Mouse (Mus musculus): Measurements from ENCODE around the gene Pts. TPM values are rescaled to one million over a fixed set of nuclear protein-coding genes. Genes with fewer than 3 reads are reported as not detected.

Pts gene
- total RNA-seq (2012; rRNA removed): 35.3 and 37.9 TPM in 2 replicates
- total RNA-seq (2014; rRNA removed): 89.4 and 91.8 TPM in 2 replicates
- polyA plus RNA-seq (2012; ENCODE audit: insufficient read length, low read depth): 35.4 and 37.7 TPM in 2 replicates

GRCm38 (mm10) chr9:50528293-50528892 lies at the start of gene Pts:
Pts (minus strand) TSS chr9:50528724.
- Histone ChIP-seq H3K9ac (ENCODE audit: insufficient read depth, low read depth) (peak within 1 kb of the TSS; percentile 85), H3K4me2 (ENCODE audit: insufficient read depth, low read depth, poor library complexity, severe bottlenecking) (peak within 1 kb of the TSS; percentile 66), H3K9me3 (replicated peaks; ENCODE audit: low read length) (no peaks in the 10 kb centered on the region), H3K27me3 (replicated peaks) (no peaks in the 10 kb centered on the region), H3K36me3 (replicated peaks in 1 of 2; ENCODE audit: control insufficient read depth in 1 of 2, insufficient read depth in 1 of 2, low read length in 1 of 2) (peaks cover 14 to 28% of the 10 kb centered on the region in 2 experiments), H3K27ac (ENCODE audit: insufficient read depth, low read depth) (peak within 1 kb of the TSS; percentile 77), H3K79me2 (replicated peaks; ENCODE audit: control insufficient read depth, extremely low read depth, insufficient read depth, poor library complexity, severe bottlenecking) (no peaks in the 10 kb centered on the region), H3K4me1 (ENCODE audit: control insufficient read depth in 1 of 2, insufficient read depth in 2 of 2) (peaks cover 15 to 57% of the 10 kb centered on the region in 2 experiments), H3K4me3 (replicated peaks in 1 of 3; ENCODE audit: low read depth in 2 of 3, low read length in 2 of 3, poor library complexity in 1 of 3) (peak within 1 kb of the TSS; percentile 54 to 97 (median 80))
- dilution Hi-C loops (cut with MboI; ENCODE audit: extremely low pct_ligation_motif_present, extremely low pct_unique_long_range_greater_than_20kb, low sequenced_read_pairs): no loop called here
- in situ Hi-C loops (cut with MboI; ENCODE audit: low pct_ligation_motif_present, low pct_unique_long_range_greater_than_20kb, low sequenced_read_pairs): loop anchor here (5.0 to 25.0 kb wide), 3 partner anchors 61 to 991 kb away; no protein-coding TSS in a partner anchor
- peak; percentile 97 for DNase-seq (ENCODE audit: extremely low read depth)
- TF ChIP-seq SMC3 (IDR thresholded peaks at IDR 0.05; ENCODE audit: low read depth, low read length) (peak; percentile 86), NRF1 (IDR thresholded peaks at IDR 0.05; ENCODE audit: low read depth, low read length) (peak; percentile 98), JUND (conservative IDR thresholded peaks at IDR 0.05; ENCODE audit: low read depth, low read length) (no peak; the same call in 1 of the 2 replicates), IRF4 (IDR thresholded peaks at IDR 0.05; ENCODE audit: low read depth, low read length) (no peak), TBP (conservative IDR thresholded peaks at IDR 0.05; ENCODE audit: low read depth, low read length) (0 out of 2 replicates have a peak, but pooled peaks have one; percentile 58), RCOR1 (conservative IDR thresholded peaks at IDR 0.05; ENCODE audit: low read depth, low read length) (no peak), USF1 (IDR thresholded peaks at IDR 0.05; ENCODE audit: low read depth, low read length) (no peak; the same call in 1 of the 2 replicates), RAD21 (IDR thresholded peaks at IDR 0.05; ENCODE audit: low read depth, low read length) (peak; percentile 72), EP300 (IDR thresholded peaks at IDR 0.05; ENCODE audit: low read length) (no peak), UBTF (IDR thresholded peaks at IDR 0.05; ENCODE audit: low read depth, low read length) (no peak), KAT2A (IDR thresholded peaks at IDR 0.05; ENCODE audit: insufficient replicate concordance, low read length) (no peak; the same call in 1 of the 2 replicates), TCF12 (IDR thresholded peaks at IDR 0.05; ENCODE audit: low read depth, low read length) (0 out of 2 replicates have a peak, but pooled peaks have one; percentile 33), ZNF384 (IDR thresholded peaks at IDR 0.05; ENCODE audit: low read depth, low read length) (no peak), ZKSCAN1 (IDR thresholded peaks at IDR 0.05; ENCODE audit: borderline replicate concordance, low read depth, low read length) (no peak), MXI1 (IDR thresholded peaks at IDR 0.05; ENCODE audit: low read depth, low read length) (peak; percentile 86), MEF2A (IDR thresholded peaks at IDR 0.05; ENCODE audit: borderline replicate concordance, low read depth, low read length) (no peak), PAX5 (IDR thresholded peaks at IDR 0.05; ENCODE audit: low read length) (no peak), POLR2A (IDR thresholded peaks at IDR 0.05; ENCODE audit: low read depth, low read length) (peak; percentile 97), JUN (IDR thresholded peaks at IDR 0.05; ENCODE audit: insufficient read depth, low read depth, low read length) (no peak), ZC3H11A (IDR thresholded peaks at IDR 0.05; ENCODE audit: low read depth, low read length) (no peak; the same call in 1 of the 2 replicates), GABPA (IDR thresholded peaks at IDR 0.05; ENCODE audit: insufficient replicate concordance, low read depth, low read length) (no peak), MAZ (IDR thresholded peaks at IDR 0.05; ENCODE audit: low read depth, low read length) (peak; percentile 48; the same call in 1 of the 2 replicates), CHD2 (IDR thresholded peaks at IDR 0.05; ENCODE audit: low read length) (no peak), CHD1 (IDR thresholded peaks at IDR 0.05; ENCODE audit: low read depth, low read length) (no peak), HCFC1 (IDR thresholded peaks at IDR 0.05; ENCODE audit: low read depth, low read length) (peak; percentile 81), USF2 (conservative IDR thresholded peaks at IDR 0.05; ENCODE audit: low read depth, low read length) (no peak), MYC (IDR thresholded peaks at IDR 0.05; ENCODE audit: low read depth, low read length) (peak; percentile 60), CTCF (conservative IDR thresholded peaks at IDR 0.05 in 1 of 2, IDR thresholded peaks at IDR 0.05 in 1 of 2; ENCODE audit: low read depth in 2 of 2, low read length in 2 of 2) (peak; percentile 62 to 92; a peak in 3 of 4 replicates), BHLHE40 (IDR thresholded peaks at IDR 0.05; ENCODE audit: low read depth, low read length) (peak; percentile 40), MAFK (IDR thresholded peaks at IDR 0.05; ENCODE audit: insufficient replicate concordance, low read length) (0 out of 2 replicates have a peak, but pooled peaks have one; percentile 23), MAX (IDR thresholded peaks at IDR 0.05; ENCODE audit: low read length) (peak; percentile 77), SIN3A (IDR thresholded peaks at IDR 0.05; ENCODE audit: low read length) (peak; percentile 13; the same call in 1 of the 2 replicates), NELFE (IDR thresholded peaks at IDR 0.05; ENCODE audit: low read depth, low read length) (peak; percentile 97), ZMIZ1 (IDR thresholded peaks at IDR 0.05; ENCODE audit: low read depth, low read length) (peak; percentile 75; the same call in 1 of the 2 replicates), ELF1 (IDR thresholded peaks at IDR 0.05; ENCODE audit: low read depth, low read length) (peak; percentile 99), E2F4 (IDR thresholded peaks at IDR 0.05; ENCODE audit: insufficient replicate concordance, low read depth, low read length) (no peak), POLR2AphosphoS2 (IDR thresholded peaks at IDR 0.05; ENCODE audit: low read depth, low read length) (peak; percentile 77; the same call in 1 of the 2 replicates), ETS1 (conservative IDR thresholded peaks at IDR 0.05; ENCODE audit: low read depth, low read length) (no peak)

All from CH12.LX (cell line).